Mouse (Mus musculus) testis, adult 2 months (tissue): ENCODE measurements around the gene Esrrg. TPM values are rescaled to one million over a fixed set of nuclear protein-coding genes. Genes with fewer than 3 reads are reported as not detected.

Source experiments
- H3K27ac ChIP-seq: fragments of 200-500 bp; 2 replicates; pipeline ENCODE4 v1.5.1; 2012; ENCODE audit warnings: low read depth, low read length; ENCODE audit not compliant: control insufficient read depth, insufficient read depth
- H3K27me3 ChIP-seq: fragments of 200-500 bp; 2 replicates; pipeline ENCODE4 v1.6.1; 2012; ENCODE audit warnings: mild to moderate bottlenecking, low read length, moderate library complexity; ENCODE audit not compliant: control insufficient read depth, insufficient read depth
- H3K36me3 ChIP-seq: fragments of 200-500 bp; 2 replicates; pipeline ENCODE4 v1.6.1; 2012; ENCODE audit warnings: mild to moderate bottlenecking, low read length; ENCODE audit not compliant: control insufficient read depth, insufficient read depth
- H3K4me1 ChIP-seq: fragments of 200-500 bp; 2 replicates; pipeline ENCODE4 v1.6.1; 2012; ENCODE audit warnings: low read length; ENCODE audit not compliant: control insufficient read depth, insufficient read depth
- H3K4me3 ChIP-seq: fragments of 200-500 bp; 2 replicates; pipeline ENCODE4 v1.5.1; 2012; ENCODE audit warnings: low read depth, mild to moderate bottlenecking, low read length, moderate library complexity, mixed read lengths; ENCODE audit not compliant: control insufficient read depth
- CTCF ChIP-seq: fragments of 200-500 bp; IDR thresholded peaks from 2 replicates; pipeline ENCODE4 v1.5.1; 2012; ENCODE audit warnings: low read depth, mild to moderate bottlenecking, inconsistent platforms, low read length, moderate library complexity; ENCODE audit not compliant: control insufficient read depth, insufficient read depth, insufficient replicate concordance
- POLR2A ChIP-seq: fragments of 200-500 bp; IDR thresholded peaks from 2 replicates; pipeline ENCODE4 v1.6.1; 2012; ENCODE audit warnings: low read depth, mild to moderate bottlenecking, inconsistent platforms, low read length, moderate library complexity; ENCODE audit not compliant: control insufficient read depth
- polyA plus RNA-seq: library from polyadenylated mRNA; depleted of rRNA; stranded (reverse); fragments of >200 nt; gene quantifications from 2 replicates; pipeline ENCODE4 v1.2.3, GENCODE M21; 2012

The Esrrg gene
- polyA plus RNA-seq, 1 experiment = 0.28 TPM

- Histone ChIP-seq H3K27ac (no peak overlapping the region), H3K4me3 (no peak overlapping the region), H3K27me3 (no peaks in the 10 kb centered on the region), H3K36me3 (no peaks in the 10 kb centered on the region), H3K4me1 (no peaks in the 10 kb centered on the region)
- no peak for TF ChIP-seq CTCF
- no peak for TF ChIP-seq POLR2A
Measured at GRCm38 (mm10) chr1:187968379-187968778, 359.8 kb downstream of the Esrrg start.

GRCm38 (mm10) chr1:187969491-187969890 is 360.9 kb downstream of the Esrrg start:
- H3K27me3 ChIP-seq = no peaks in the 10 kb centered on the region
- TF ChIP-seq POLR2A (no peak), CTCF (no peak)
- no peak overlapping the region for H3K27ac ChIP-seq
- no peak overlapping the region for H3K4me3 ChIP-seq
- H3K36me3 ChIP-seq = no peaks in the 10 kb centered on the region
- no peaks in the 10 kb centered on the region for H3K4me1 ChIP-seq

- Histone ChIP-seq H3K4me3 (no peak overlapping the region), H3K27me3 (no peaks in the 10 kb centered on the region), H3K27ac (no peak overlapping the region), H3K4me1 (peaks cover 7% of the 10 kb centered on the region), H3K36me3 (no peaks in the 10 kb centered on the region)
- TF ChIP-seq POLR2A (no peak), CTCF (peak; percentile 42; the same call in 1 of the 2 replicates)
Measured at GRCm38 (mm10) chr1:187974396-187974795, 365.8 kb downstream of the Esrrg start.

- H3K27ac ChIP-seq = no peak overlapping the region
- H3K4me1 ChIP-seq = peaks cover 7% of the 10 kb centered on the region
- H3K36me3 ChIP-seq = no peaks in the 10 kb centered on the region
- no peak overlapping the region for H3K4me3 ChIP-seq
- no peaks in the 10 kb centered on the region for H3K27me3 ChIP-seq
- TF ChIP-seq POLR2A = no peak
- no peak for TF ChIP-seq CTCF
Measured at GRCm38 (mm10) chr1:187975465-187976352, 367.1 kb downstream of the Esrrg start.

GRCm38 (mm10) chr1:187976353-187976730 is 367.8 kb downstream of the Esrrg start:
- H3K36me3 ChIP-seq = no peaks in the 10 kb centered on the region
- no peak for TF ChIP-seq POLR2A
- H3K27me3 ChIP-seq = no peaks in the 10 kb centered on the region

GRCm38 (mm10) chr1:187981028-187981427 is 372.4 kb downstream of the Esrrg start:
- Histone ChIP-seq H3K27me3 (no peaks in the 10 kb centered on the region), H3K27ac (no peak overlapping the region), H3K4me1 (peaks cover 1% of the 10 kb centered on the region), H3K4me3 (no peak overlapping the region), H3K36me3 (no peaks in the 10 kb centered on the region)
- TF ChIP-seq CTCF (no peak), POLR2A (no peak)

More at GRCm38 (mm10) chr1:187976353-187976730, 367.8 kb downstream of the Esrrg start:
- H3K27ac ChIP-seq = no peak overlapping the region
- H3K4me3 ChIP-seq = no peak overlapping the region
- H3K4me1 ChIP-seq = peaks cover 7% of the 10 kb centered on the region

- H3K27ac ChIP-seq = no peak overlapping the region
- H3K36me3 ChIP-seq = no peaks in the 10 kb centered on the region
- H3K4me3 ChIP-seq = no peak overlapping the region
- no peaks in the 10 kb centered on the region for H3K4me1 ChIP-seq
- TF ChIP-seq CTCF = no peak
- no peak for TF ChIP-seq POLR2A
- no peaks in the 10 kb centered on the region for H3K27me3 ChIP-seq
Measured at GRCm38 (mm10) chr1:187983177-187983576, 374.6 kb downstream of the Esrrg start.

- Histone ChIP-seq H3K4me3 (no peak overlapping the region), H3K36me3 (no peaks in the 10 kb centered on the region), H3K4me1 (no peaks in the 10 kb centered on the region), H3K27me3 (no peaks in the 10 kb centered on the region), H3K27ac (no peak overlapping the region)
- TF ChIP-seq POLR2A (no peak), CTCF (peak; percentile 25; the same call in 1 of the 2 replicates)
Measured at GRCm38 (mm10) chr1:187990161-187990560, 381.6 kb downstream of the Esrrg start.
